ENCODE assay signal across 12 mouse cellular contexts in the genomic region with DNA sequence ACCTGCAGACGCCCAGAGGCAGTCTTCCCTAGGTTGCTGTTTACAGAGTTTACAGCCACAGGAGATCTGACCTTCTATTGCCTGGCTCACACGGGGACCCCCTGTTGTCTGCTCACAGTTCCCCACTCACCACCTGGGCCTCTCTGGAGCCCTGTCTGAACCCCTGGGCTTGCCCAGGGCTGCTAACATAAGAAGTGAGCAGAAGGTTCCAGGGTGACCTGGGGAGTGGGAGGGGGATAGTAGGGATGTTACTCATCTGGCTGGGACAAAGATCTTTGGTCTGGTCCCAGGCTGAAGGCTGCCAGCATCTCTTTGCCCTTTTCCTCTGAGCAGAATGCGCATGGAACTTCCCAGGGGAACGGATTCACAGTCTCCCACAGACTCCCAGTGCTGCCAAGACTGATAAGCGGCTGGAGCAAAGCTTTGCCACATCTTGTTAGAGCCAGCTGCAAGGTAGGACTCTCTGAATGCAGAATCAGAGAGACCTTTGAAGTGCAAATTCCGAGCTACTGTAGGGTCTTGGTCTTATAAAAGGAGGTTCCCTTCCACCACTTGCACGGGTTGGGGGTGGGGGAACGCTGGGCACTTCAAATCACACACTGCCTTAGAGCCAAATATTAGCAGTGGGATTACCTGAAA.
DNase-seq lines count a peak whose midpoint lies in the region.
"Had no signal": no experiment of that assay in that cellular context is flagged by ENCODE, and none has a peak within 500 bp of the region (broad histone marks: within the 10 kb centered on the region; RNA-seq: fewer than 3 reads in every experiment).

No protein-coding gene starts in this region.

- intact Hi-C loops in heart, postnatal 36 days (cut with DNase I): loop anchor here (5.0 kb wide), 1 partner anchor 141 kb away; no protein-coding TSS in a partner anchor

- DNase-seq in adrenal gland, postnatal 14 days: peak; percentile 23
- no peak for DNase-seq in adrenal gland, postnatal 25 days
- peak; percentile 80 for DNase-seq in ES-CJ7 (ENCODE audit: low read depth, low spot score)
- peak; percentile 12 for DNase-seq in heart, adult 8-10 months (ENCODE audit: low spot score)
- peak; percentile 26 to 29 for DNase-seq in heart, postnatal 36 days
- DNase-seq in layer of hippocampus, adult 9-11 months: no peak
- DNase-seq in embryo, embryonic 10.5 days (ENCODE audit: low spot score): no peak
- DNase-seq in left cerebral cortex, adult 9 months (ENCODE audit: low spot score in 2 of 2): no peak
- DNase-seq: gastrocnemius, postnatal 36 days; layer of hippocampus, postnatal 36 days; lung, embryonic 14.5 days; spleen, adult 18-20 months had no signal

Comparison
In these comparisons a context has a peak if more than half of its experiments do, and no peak if none do; other contexts are left out.
1. DNase-seq: peak in adrenal gland, postnatal 14 days (single experiment), ES-CJ7 (single experiment), heart, adult 8-10 months (single experiment) and heart, postnatal 36 days (2 of 2); none in adrenal gland, postnatal 25 days (single experiment), layer of hippocampus, adult 9-11 months (single experiment), embryo, embryonic 10.5 days (single experiment) and left cerebral cortex, adult 9 months (0 of 2).